Mouse (Mus musculus) megakaryocyte, embryonic 14.5 days (primary cell): ENCODE measurements at regions not wholly inside any gene's neighbourhood (a gene's known extent, or its start where the extent isn't known, plus 50 kb on each side); places are given as distances from the start of the nearest gene placed in this dataset.

Source experiments
- FLI1 ChIP-seq: IDR thresholded peaks from 2 replicates; pipeline ENCODE4 v1.6.1; 2012; ENCODE audit warnings: low read length, inconsistent platforms, mixed read lengths
- GATA1 ChIP-seq: IDR thresholded peaks from 3 replicates; pipeline ENCODE4 v1.6.1; 2012; ENCODE audit warnings: mixed read lengths, low read length, inconsistent platforms, borderline replicate concordance

GRCm38 (mm10) chr7:138008601-138009000 lies 388.9 kb downstream of the Tcerg1l start:
- TF ChIP-seq GATA1 (no peak), FLI1 (no peak)
